Mouse (Mus musculus): ENCODE data around the gene Gria3. TPM values are rescaled to one million over a fixed set of nuclear protein-coding genes. Genes with fewer than 3 reads are reported as not detected.
A peak's percentile ranks its signal among the peaks of the same experiment; 100 is the strongest.

Gria3 gene
- 2.8 TPM in 2 replicates for polyA plus RNA-seq (2016; fragmentation: Nextera tagmentation; extraction: Ambion mirVana)

- H3K27me3 ChIP-seq = peaks cover 22% of the 10 kb centered on the region
- 0 out of 2 replicates have a peak, but pooled peaks cover 3% of the 10 kb centered on the region for H3K4me1 ChIP-seq (replicated peaks)
- no peaks in the 10 kb centered on the region for H3K9me3 ChIP-seq
- H3K4me2 ChIP-seq = peak within 1 kb of the TSS; percentile 66
- 24% methylated on average over 21 of the region's 21 CpGs for WGBS
- H3K4me3 ChIP-seq (replicated peaks) = peak within 1 kb of the TSS; percentile 42
- H3K9ac ChIP-seq (replicated peaks) = peak within 1 kb of the TSS; percentile 47
- peak; percentile 75 for ATAC-seq (ENCODE audit: insufficient number of reproducible peaks, insufficient read depth, low FRiP score, low TSS enrichment, low read depth)
- no peak within 1 kb of the TSS for H3K27ac ChIP-seq
- no peaks in the 10 kb centered on the region for H3K36me3 ChIP-seq
Measured at GRCm38 (mm10) chrX:41400058-41400904, at the start of gene Gria3. Gene Gria3 (plus strand): TSS chrX:41400854.

GRCm38 (mm10) chrX:41387086-41387485 lies 13.6 kb upstream of the Gria3 start:
- 65% methylated on average over 7 of the region's 7 CpGs for WGBS
- H3K4me2 ChIP-seq = no peak overlapping the region
- H3K9ac ChIP-seq (replicated peaks) = no peak overlapping the region
- H3K27me3 ChIP-seq = no peaks in the 10 kb centered on the region
- H3K27ac ChIP-seq = no peak overlapping the region
- no peaks in the 10 kb centered on the region for H3K36me3 ChIP-seq
- no peaks in the 10 kb centered on the region for H3K4me1 ChIP-seq (replicated peaks)
- no peak overlapping the region for H3K4me3 ChIP-seq (replicated peaks)
- no peaks in the 10 kb centered on the region for H3K9me3 ChIP-seq
- no peak for ATAC-seq (ENCODE audit: insufficient number of reproducible peaks, insufficient read depth, low FRiP score, low TSS enrichment, low read depth)

GRCm38 (mm10) chrX:41389079-41389478 lies 11.6 kb upstream of the Gria3 start:
- Histone ChIP-seq H3K9me3 (no peaks in the 10 kb centered on the region), H3K4me2 (no peak overlapping the region), H3K9ac (replicated peaks) (no peak overlapping the region), H3K4me1 (replicated peaks) (no peaks in the 10 kb centered on the region), H3K27ac (no peak overlapping the region), H3K36me3 (no peaks in the 10 kb centered on the region), H3K4me3 (replicated peaks) (no peak overlapping the region), H3K27me3 (no peaks in the 10 kb centered on the region)
- WGBS = 96% methylated on average over 1 of the region's 1 CpGs
- ATAC-seq (ENCODE audit: insufficient number of reproducible peaks, insufficient read depth, low FRiP score, low TSS enrichment, low read depth) = no peak

- no peak overlapping the region for H3K4me3 ChIP-seq (replicated peaks)
- ATAC-seq (ENCODE audit: insufficient number of reproducible peaks, insufficient read depth, low FRiP score, low TSS enrichment, low read depth) = no peak
- H3K4me2 ChIP-seq = no peak overlapping the region
- H3K9ac ChIP-seq (replicated peaks) = no peak overlapping the region
- H3K27ac ChIP-seq = no peak overlapping the region
- H3K4me1 ChIP-seq (replicated peaks) = 0 out of 2 replicates have a peak, but pooled peaks cover 3% of the 10 kb centered on the region
- no peaks in the 10 kb centered on the region for H3K9me3 ChIP-seq
- no peaks in the 10 kb centered on the region for H3K36me3 ChIP-seq
- peaks cover 21% of the 10 kb centered on the region for H3K27me3 ChIP-seq
Measured at GRCm38 (mm10) chrX:41398482-41398881, 2.2 kb upstream of the Gria3 start.

- Histone ChIP-seq H3K4me2 (peak overlapping the region; percentile 66), H3K4me1 (replicated peaks) (0 out of 2 replicates have a peak, but pooled peaks cover 3% of the 10 kb centered on the region), H3K9me3 (no peaks in the 10 kb centered on the region), H3K36me3 (no peaks in the 10 kb centered on the region), H3K9ac (replicated peaks) (peak overlapping the region; percentile 47), H3K27me3 (peaks cover 22% of the 10 kb centered on the region), H3K4me3 (replicated peaks) (peak overlapping the region; percentile 42), H3K27ac (no peak overlapping the region)
- ATAC-seq (ENCODE audit: insufficient number of reproducible peaks, insufficient read depth, low FRiP score, low TSS enrichment, low read depth) = no peak
- 14% methylated on average over 14 of the region's 17 CpGs for WGBS
Measured at GRCm38 (mm10) chrX:41401186-41401585, 532 bp downstream of the Gria3 start.

- 0 out of 2 replicates have a peak, but pooled peaks have one; percentile 37 for ATAC-seq (ENCODE audit: insufficient number of reproducible peaks, insufficient read depth, low FRiP score, low TSS enrichment, low read depth)
- peak overlapping the region; percentile 47; the same call in 1 of the 2 replicates for H3K9ac ChIP-seq (replicated peaks)
- no peak overlapping the region for H3K27ac ChIP-seq
- 12% methylated on average over 20 of the region's 20 CpGs for WGBS
- H3K4me1 ChIP-seq (replicated peaks) = 0 out of 2 replicates have a peak, but pooled peaks cover 3% of the 10 kb centered on the region
- H3K9me3 ChIP-seq = no peaks in the 10 kb centered on the region
- H3K4me2 ChIP-seq = peak overlapping the region; percentile 66
- H3K4me3 ChIP-seq (replicated peaks) = peak overlapping the region; percentile 42
- H3K27me3 ChIP-seq = peaks cover 22% of the 10 kb centered on the region
- no peaks in the 10 kb centered on the region for H3K36me3 ChIP-seq
Measured at GRCm38 (mm10) chrX:41401590-41402240, 1.1 kb downstream of the Gria3 start.

GRCm38 (mm10) chrX:41402656-41403055 lies 2.0 kb downstream of the Gria3 start:
- Histone ChIP-seq H3K9me3 (no peaks in the 10 kb centered on the region), H3K4me1 (replicated peaks) (0 out of 2 replicates have a peak, but pooled peaks cover 3% of the 10 kb centered on the region), H3K4me3 (replicated peaks) (peak overlapping the region; percentile 42), H3K27me3 (peaks cover 22% of the 10 kb centered on the region), H3K36me3 (no peaks in the 10 kb centered on the region), H3K4me2 (peak overlapping the region; percentile 66), H3K9ac (replicated peaks) (no peak overlapping the region), H3K27ac (no peak overlapping the region)
- no peak for ATAC-seq (ENCODE audit: insufficient number of reproducible peaks, insufficient read depth, low FRiP score, low TSS enrichment, low read depth)
- 18% methylated on average over 6 of the region's 6 CpGs for WGBS

GRCm38 (mm10) chrX:41406288-41406687 lies 5.6 kb downstream of the Gria3 start:
- Histone ChIP-seq H3K36me3 (no peaks in the 10 kb centered on the region), H3K9me3 (no peaks in the 10 kb centered on the region), H3K9ac (replicated peaks) (no peak overlapping the region), H3K4me2 (no peak overlapping the region), H3K4me3 (replicated peaks) (no peak overlapping the region), H3K27me3 (peaks cover 22% of the 10 kb centered on the region), H3K27ac (no peak overlapping the region), H3K4me1 (replicated peaks) (0 out of 2 replicates have a peak, but pooled peaks cover 3% of the 10 kb centered on the region)
- WGBS = 63% methylated on average over 9 of the region's 9 CpGs
- ATAC-seq (ENCODE audit: insufficient number of reproducible peaks, insufficient read depth, low FRiP score, low TSS enrichment, low read depth) = no peak

- 48% methylated on average over 1 of the region's 1 CpGs for WGBS
- no peak overlapping the region for H3K9ac ChIP-seq (replicated peaks)
- no peak overlapping the region for H3K4me2 ChIP-seq
- H3K27me3 ChIP-seq = no peaks in the 10 kb centered on the region
- no peaks in the 10 kb centered on the region for H3K36me3 ChIP-seq
- no peaks in the 10 kb centered on the region for H3K4me1 ChIP-seq (replicated peaks)
- H3K9me3 ChIP-seq = no peaks in the 10 kb centered on the region
- H3K4me3 ChIP-seq (replicated peaks) = no peak overlapping the region
- H3K27ac ChIP-seq = no peak overlapping the region
- ATAC-seq (ENCODE audit: insufficient number of reproducible peaks, insufficient read depth, low FRiP score, low TSS enrichment, low read depth) = no peak
Measured at GRCm38 (mm10) chrX:41409791-41410190, 9.1 kb downstream of the Gria3 start.

- Histone ChIP-seq H3K27ac (no peak overlapping the region), H3K4me1 (replicated peaks) (no peaks in the 10 kb centered on the region), H3K4me3 (replicated peaks) (no peak overlapping the region), H3K9me3 (no peaks in the 10 kb centered on the region), H3K27me3 (no peaks in the 10 kb centered on the region), H3K9ac (replicated peaks) (no peak overlapping the region), H3K4me2 (no peak overlapping the region), H3K36me3 (no peaks in the 10 kb centered on the region)
- 73% methylated on average over 6 of the region's 6 CpGs for WGBS
- no peak for ATAC-seq (ENCODE audit: insufficient number of reproducible peaks, insufficient read depth, low FRiP score, low TSS enrichment, low read depth)
Measured at GRCm38 (mm10) chrX:41425651-41426050, 25.0 kb downstream of the Gria3 start.

- Histone ChIP-seq H3K9ac (replicated peaks) (no peak overlapping the region), H3K27me3 (no peaks in the 10 kb centered on the region), H3K27ac (no peak overlapping the region), H3K9me3 (no peaks in the 10 kb centered on the region), H3K4me3 (replicated peaks) (no peak overlapping the region), H3K4me2 (no peak overlapping the region), H3K36me3 (no peaks in the 10 kb centered on the region), H3K4me1 (replicated peaks) (no peaks in the 10 kb centered on the region)
- no peak for ATAC-seq (ENCODE audit: insufficient number of reproducible peaks, insufficient read depth, low FRiP score, low TSS enrichment, low read depth)
- 37% methylated on average over 5 of the region's 5 CpGs for WGBS
Measured at GRCm38 (mm10) chrX:41428011-41428410, 27.4 kb downstream of the Gria3 start.

Data from limb, embryonic 12.5 days (tissue).